Mouse (Mus musculus): Measurements from ENCODE around the gene Myt1l. TPM values are rescaled to one million over a fixed set of nuclear protein-coding genes. Genes with fewer than 3 reads are reported as not detected.

The Myt1l gene
- polyA plus RNA-seq (2015; fragmentation: Nextera tagmentation; extraction: Ambion mirVana): 0.17 and 0.22 TPM in 2 replicates

GRCm38 (mm10) chr12:29528031-29528771, at the start of gene Myt1l:
Gene Myt1l (plus strand): TSS chr12:29528384.

GRCm38 (mm10) chr12:29937308-29937707, 409.1 kb downstream of the Myt1l start, which contains the start of gene Pxdn:
Gene Pxdn (plus strand): TSS chr12:29937608.

Measured in urinary bladder, postnatal 0 days (tissue).